12 mouse cellular contexts compared by ENCODE assay signal in genomic region chr7:126340206-126340618, GRCm38 (mm10). TPM values are rescaled to one million over a fixed set of nuclear protein-coding genes. Genes with fewer than 3 reads are reported as not detected.
DNase-seq lines count a peak whose midpoint lies in the region; ATAC-seq lines count a peak whose summit lies in the region.
"Had no signal": no experiment of that assay in that cellular context is flagged by ENCODE, and none has a peak within 500 bp of the region (broad histone marks: within the 10 kb centered on the region; RNA-seq: fewer than 3 reads in every experiment).

No protein-coding gene starts in this region.

- no peak overlapping the region for H3K9ac ChIP-seq in liver, embryonic 12.5 days
- H3K9ac ChIP-seq: forebrain, embryonic 12.5 days; neural tube, embryonic 12.5 days had no signal

- H3K4me1 ChIP-seq in liver, embryonic 12.5 days = peaks cover 6% of the 10 kb centered on the region; the same call in 1 of the 2 replicates
- H3K4me1 ChIP-seq: forebrain, embryonic 12.5 days; neural tube, embryonic 12.5 days had no signal

- H3K36me3 ChIP-seq in liver, embryonic 12.5 days = no peaks in the 10 kb centered on the region
- no peaks in the 10 kb centered on the region for H3K36me3 ChIP-seq in splenic B cell, adult 2 months (ENCODE audit: control insufficient read depth, insufficient read depth, low read length, poor library complexity, severe bottlenecking)
- H3K36me3 ChIP-seq: forebrain, embryonic 12.5 days; neural tube, embryonic 12.5 days had no signal

- no peak for DNase-seq in liver
- DNase-seq in kidney, adult 9 months = peak; percentile 59
- peak; percentile 30 for DNase-seq in splenic B cell, adult 2 months (ENCODE audit: low read depth, low spot score)
- no peak for DNase-seq in frontal cortex, postnatal 25 days (ENCODE audit: low spot score in 2 of 2)
- no peak for DNase-seq in cerebellum, adult 11-12 months
- DNase-seq: adrenal gland, adult 2 months; embryo, embryonic 11 days; right cerebral cortex, adult 18-20 months had no signal

- H3K27me3 ChIP-seq in liver, embryonic 12.5 days (replicated peaks) = no peaks in the 10 kb centered on the region
- H3K27me3 ChIP-seq in splenic B cell, adult 2 months (ENCODE audit: control insufficient read depth, insufficient read depth, low read length, poor library complexity, severe bottlenecking) = no peaks in the 10 kb centered on the region
- H3K27me3 ChIP-seq: forebrain, embryonic 12.5 days; neural tube, embryonic 12.5 days had no signal

- H3K4me2 ChIP-seq in liver, embryonic 12.5 days = no peak overlapping the region
- H3K4me2 ChIP-seq: forebrain, embryonic 12.5 days; neural tube, embryonic 12.5 days had no signal

- H3K27ac ChIP-seq in liver, embryonic 12.5 days = no peak overlapping the region
- H3K27ac ChIP-seq: forebrain, embryonic 12.5 days; neural tube, embryonic 12.5 days had no signal

- no peak overlapping the region for H3K4me3 ChIP-seq in liver, embryonic 12.5 days
- H3K4me3 ChIP-seq: forebrain, embryonic 12.5 days; neural tube, embryonic 12.5 days had no signal

- WGBS in liver, embryonic 12.5 days (ENCODE audit: insufficient replicate concordance) = 51% methylated on average over 6 of the region's 6 CpGs

- no peaks in the 10 kb centered on the region for H3K9me3 ChIP-seq in liver, embryonic 12.5 days (replicated peaks)
- H3K9me3 ChIP-seq: forebrain, embryonic 12.5 days; neural tube, embryonic 12.5 days had no signal

- ATAC-seq in liver, embryonic 12.5 days = 0 out of 2 replicates have a peak, but pooled peaks have one; percentile 35
- peak; percentile 65 for ATAC-seq in activated CD4-positive, CD25-positive, alpha-beta regulatory T cell, adult 4 months

RNA-seq across cellular contexts. Expression of gene Lat, which starts 29.2 kb away (rescaled TPM):
- polyA plus RNA-seq in liver, embryonic 12.5 days (2016; fragmentation: Nextera tagmentation; extraction: Ambion mirVana) = 14.5 and 15.6 TPM in 2 replicates
- 100 to 1,000 TPM; 784 to 813 TPM for polyA plus RNA-seq in activated CD4-positive, CD25-positive, alpha-beta regulatory T cell, adult 4 months (2017; shearing (Covaris generic))

RNA-seq across cellular contexts. Expression of gene Spns1, which starts 37.0 kb away (rescaled TPM):
- polyA plus RNA-seq in liver, embryonic 12.5 days (2016; fragmentation: Nextera tagmentation; extraction: Ambion mirVana) = 27.3 and 29.1 TPM in 2 replicates
- polyA plus RNA-seq in activated CD4-positive, CD25-positive, alpha-beta regulatory T cell, adult 4 months (2017; shearing (Covaris generic)) = 10 to 100 TPM; 26.7 to 43.3 TPM

RNA-seq across cellular contexts. Expression of gene Nfatc2ip, which starts 56.3 kb away (rescaled TPM):
- 3.6 and 3.7 TPM in 2 replicates for polyA plus RNA-seq in liver, embryonic 12.5 days (2016; fragmentation: Nextera tagmentation; extraction: Ambion mirVana)
- polyA plus RNA-seq in activated CD4-positive, CD25-positive, alpha-beta regulatory T cell, adult 4 months (2017; shearing (Covaris generic)) = 1 to 10 TPM; 2.1 to 3.4 TPM

Comparison
In these comparisons a context has a peak if more than half of its experiments do, and no peak if none do; other contexts are left out.
1. DNase-seq: peak in kidney, adult 9 months (single experiment) and splenic B cell, adult 2 months (single experiment); none in liver (single experiment), frontal cortex, postnatal 25 days (0 of 2) and cerebellum, adult 11-12 months (single experiment).
2. RNA of gene Lat, which starts 29.2 kb away (polyA plus RNA-seq): 784 to 813 TPM in activated CD4-positive, CD25-positive, alpha-beta regulatory T cell, adult 4 months; 14.5 to 15.6 TPM in liver, embryonic 12.5 days; every median in the first group is over 10 times any median in the second.